Mouse (Mus musculus) B cell, adult 2 months (primary cell): Measurements from ENCODE around the gene Mmp27.

Experiments
- DNase-seq, 2 experiments: peaks; one replicate each; pipeline ENCODE4 v3.0.0; 2022

The Mmp27 gene

GRCm38 (mm10) chr9:7604005-7604404, 32.8 kb downstream of the Mmp27 start:
- DNase-seq: no peak

- DNase-seq: no peak
These were observed 34.4 kb downstream of the Mmp27 start for GRCm38 (mm10) chr9:7605638-7606037.

- no peak for DNase-seq
These were observed 51.4 kb downstream of the Mmp27 start for GRCm38 (mm10) chr9:7622582-7622981.

- DNase-seq: no peak
These were observed 56.7 kb downstream of the Mmp27 start, which contains the start of gene Mmp20 for GRCm38 (mm10) chr9:7627931-7628330. Mmp20 (plus strand) TSS chr9:7628231.
